Mouse (Mus musculus) megakaryocyte-erythroid progenitor cell, adult 5-6 weeks (primary cell): ENCODE measurements at regions not wholly inside any gene's neighbourhood (a gene's known extent, or its start where the extent isn't known, plus 50 kb on each side); places are given as distances from the start of the nearest gene placed in this dataset.

Experiments used
- ATAC-seq: replicated peaks from 2 replicates; pipeline ENCODE4 v1.8.0; 2016; ENCODE audit warnings: mild to moderate bottlenecking, inconsistent platforms; ENCODE audit not compliant: severe bottlenecking, poor library complexity, low FRiP score, low TSS enrichment

- no peak for ATAC-seq
Measured at GRCm38 (mm10) chr11:112839721-112840494, 57.9 kb downstream of the Sox9 start.

DNA sequence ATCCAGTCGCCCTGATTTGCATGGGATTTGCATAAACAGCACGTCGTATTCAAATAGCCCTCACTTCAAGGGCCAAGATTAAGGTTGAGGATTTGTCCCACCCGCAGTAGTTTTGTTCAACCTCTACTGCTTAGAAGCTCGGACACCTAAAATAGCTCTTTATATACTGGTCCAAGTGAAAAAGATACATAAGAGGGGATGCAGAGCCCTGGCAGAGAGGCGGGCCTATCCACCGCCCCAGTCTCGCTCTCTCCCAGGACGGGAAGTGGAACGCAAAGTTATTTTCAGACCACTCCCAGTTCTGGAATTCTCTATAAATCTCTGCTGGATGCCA is 58.4 kb downstream of the Sox9 start:
- ATAC-seq, result no peak

DNA sequence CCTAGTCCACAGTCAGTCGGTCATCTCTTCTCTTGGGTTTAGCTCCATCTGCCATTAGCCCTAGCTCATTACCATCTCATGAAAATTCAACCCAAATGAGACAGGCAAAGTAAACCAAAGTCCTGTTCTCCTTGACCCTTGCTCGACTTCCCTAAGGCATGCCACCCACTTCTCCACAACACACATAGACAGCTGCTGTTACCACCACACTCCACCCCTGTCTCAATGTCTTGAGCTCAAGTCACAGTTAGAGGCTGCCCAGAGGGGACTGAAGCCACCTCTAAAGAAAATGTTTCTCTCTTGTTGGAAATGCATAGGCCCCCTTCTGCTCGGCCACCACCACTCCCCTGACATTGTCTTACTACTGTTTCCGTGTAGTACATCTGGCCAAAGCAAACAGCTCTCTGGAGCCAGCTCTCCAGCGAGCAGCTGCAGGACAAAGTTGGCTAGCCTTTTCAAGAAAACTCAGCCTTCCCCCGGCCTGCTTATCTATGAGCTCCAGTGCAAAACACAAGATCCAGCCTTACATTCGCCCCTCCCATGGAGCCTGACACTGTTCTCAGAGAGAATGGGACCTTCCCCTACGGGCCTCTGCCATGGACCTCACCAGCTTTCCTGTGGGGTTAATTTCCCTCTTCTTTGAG is 62.4 kb downstream of the Sox9 start:
- ATAC-seq, result no peak

- ATAC-seq, result no peak
Measured at GRCm38 (mm10) chr11:112847146-112847545, 65.1 kb downstream of the Sox9 start.

- ATAC-seq, result no peak
Measured at GRCm38 (mm10) chr11:112847851-112848250, 65.8 kb downstream of the Sox9 start.

DNA sequence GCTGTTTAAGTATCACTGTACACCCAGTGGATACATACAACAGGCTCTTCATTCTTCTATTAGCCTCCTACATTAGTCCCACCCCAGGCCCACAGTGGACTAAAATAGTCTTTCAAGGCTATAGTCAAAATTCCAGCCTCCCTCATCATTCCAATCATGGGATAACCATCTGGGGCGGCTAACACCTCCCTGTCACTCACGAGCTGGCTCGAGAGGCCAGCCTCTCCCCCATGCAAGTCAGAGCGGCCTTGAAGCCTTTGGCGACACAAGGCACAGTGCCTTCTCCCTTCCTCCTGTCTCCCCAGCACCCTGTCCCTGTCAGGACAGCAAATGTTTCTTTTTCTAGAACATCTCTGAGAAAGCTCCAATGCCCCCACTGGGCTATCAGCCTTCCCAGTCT is 68.0 kb downstream of the Sox9 start:
- ATAC-seq, result no peak

- ATAC-seq, result no peak
Measured at GRCm38 (mm10) chr11:112850532-112851272, 68.7 kb downstream of the Sox9 start.

- no peak for ATAC-seq
Measured at GRCm38 (mm10) chr11:112851321-112851720, 69.3 kb downstream of the Sox9 start.

DNA sequence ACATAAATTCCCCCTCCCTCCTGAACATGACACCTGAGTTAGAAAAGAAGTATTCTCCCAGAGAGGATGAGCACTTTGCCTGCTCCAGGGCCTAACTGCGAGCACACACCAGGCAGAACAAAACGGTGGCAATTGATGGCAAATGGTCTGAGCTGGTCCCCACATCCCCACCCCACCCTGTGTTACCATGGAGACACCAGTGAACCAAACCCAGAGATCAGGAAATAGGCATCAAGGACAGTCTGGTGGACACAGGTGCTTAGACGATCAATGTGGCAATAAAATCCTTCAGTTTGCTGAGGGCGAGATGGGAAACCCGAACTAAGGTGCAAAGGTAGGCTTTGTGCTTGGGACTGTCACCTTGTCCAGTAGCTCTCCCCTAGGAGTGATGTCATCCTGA is 74.0 kb downstream of the Sox9 start:
- no peak for ATAC-seq

GRCm38 (mm10) chr11:112859309-112859708 is 77.3 kb downstream of the Sox9 start:
- no peak for ATAC-seq

DNA sequence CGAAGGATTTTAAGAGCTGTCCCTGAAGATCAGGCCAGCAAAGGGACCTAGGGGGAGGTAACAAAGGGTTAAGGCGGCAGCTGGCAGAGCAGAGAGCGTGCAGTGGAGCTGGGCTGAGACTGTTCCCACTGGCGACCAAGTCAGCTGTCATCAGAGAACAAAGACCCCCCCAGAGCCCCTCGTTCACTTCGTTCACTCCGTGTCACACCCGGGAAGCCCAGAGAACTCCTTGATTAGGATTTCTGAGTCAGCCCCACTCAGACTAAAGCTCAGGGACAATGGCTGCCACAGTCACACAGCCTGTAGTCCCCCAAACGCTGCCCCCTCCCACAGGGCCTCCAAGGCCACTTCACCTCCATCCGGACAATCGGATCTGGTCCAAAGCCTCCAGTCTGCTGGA is 78.8 kb downstream of the Sox9 start:
- ATAC-seq, result no peak

- no peak for ATAC-seq
Measured at GRCm38 (mm10) chr11:112861233-112861632, 79.2 kb downstream of the Sox9 start.

DNA sequence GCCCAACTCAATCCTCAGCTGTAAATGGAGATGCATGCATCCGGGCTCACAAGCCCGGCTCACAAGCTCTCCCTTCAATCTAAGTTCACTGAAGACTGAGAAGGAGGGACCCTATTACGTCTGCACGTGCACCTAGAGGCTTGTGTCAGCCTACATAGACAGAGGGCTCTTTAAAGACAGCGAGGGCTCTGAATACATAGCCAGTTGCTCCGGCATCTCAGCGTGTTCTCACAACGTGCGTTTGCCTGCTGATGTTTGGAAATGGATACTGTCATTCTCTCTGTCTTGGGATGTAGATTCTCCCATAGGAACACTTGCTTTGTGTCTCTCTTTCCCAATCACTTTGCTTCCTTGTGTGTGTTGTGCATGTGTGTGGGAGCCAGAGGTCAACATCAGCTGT is 83.8 kb downstream of the Sox9 start:
- ATAC-seq, result no peak

GRCm38 (mm10) chr11:112869571-112869970 is 87.5 kb downstream of the Sox9 start:
- no peak for ATAC-seq

GRCm38 (mm10) chr11:112870201-112871035 is 88.4 kb downstream of the Sox9 start:
- no peak for ATAC-seq

DNA sequence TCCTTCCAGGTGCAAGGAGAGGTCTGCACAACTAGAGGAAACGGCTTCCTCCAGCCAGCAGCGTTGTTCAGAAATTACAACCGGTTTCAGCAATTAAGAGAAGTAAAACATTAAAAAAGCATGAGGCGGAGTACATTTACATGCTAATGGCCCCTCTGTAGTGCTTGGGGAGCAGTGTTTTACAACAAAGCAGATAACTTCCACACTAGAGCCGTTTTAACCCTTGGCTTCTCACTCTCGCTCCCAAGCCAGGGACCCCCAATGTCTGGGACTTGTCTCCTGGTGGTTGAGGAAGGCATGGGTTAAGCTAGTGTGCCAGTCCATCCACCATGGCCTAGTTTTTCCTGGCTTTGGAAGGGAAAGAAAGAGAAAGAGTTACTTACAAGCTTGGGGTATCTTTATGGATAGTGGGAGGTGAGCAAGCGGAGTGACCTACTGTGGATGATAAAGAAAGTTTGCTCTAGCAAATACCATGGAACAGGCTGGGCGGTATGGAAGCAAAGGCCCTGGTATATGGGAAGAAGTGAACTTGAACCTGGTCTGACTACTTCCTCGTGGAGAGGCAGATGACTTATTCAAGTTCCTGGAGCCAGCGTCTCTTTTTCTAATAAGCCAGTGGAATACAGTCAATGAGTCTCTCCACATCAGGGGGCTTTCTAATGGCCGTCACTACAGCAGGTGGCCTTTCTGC is 90.8 kb downstream of the Sox9 start:
- no peak for ATAC-seq

DNA sequence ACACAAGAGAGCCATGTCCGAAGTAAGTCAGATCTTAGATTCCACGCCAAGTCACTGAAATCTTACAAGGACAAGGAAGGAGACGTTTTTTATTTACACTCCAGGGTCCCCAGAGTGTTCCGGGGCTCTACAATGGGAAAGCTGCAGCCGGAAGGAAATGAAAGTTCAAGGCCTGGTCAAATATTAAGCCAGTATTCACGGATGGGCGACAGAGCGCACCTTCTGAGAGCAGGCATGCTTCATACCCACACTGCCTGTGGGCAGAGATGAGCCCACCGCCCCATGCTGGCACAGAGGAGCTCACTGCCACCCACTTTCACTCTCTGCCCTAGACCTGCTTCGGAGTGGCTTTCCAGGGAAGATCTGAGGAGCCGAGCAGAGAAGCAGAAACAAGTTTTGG is 92.2 kb downstream of the Sox9 start:
- ATAC-seq, result no peak

DNA sequence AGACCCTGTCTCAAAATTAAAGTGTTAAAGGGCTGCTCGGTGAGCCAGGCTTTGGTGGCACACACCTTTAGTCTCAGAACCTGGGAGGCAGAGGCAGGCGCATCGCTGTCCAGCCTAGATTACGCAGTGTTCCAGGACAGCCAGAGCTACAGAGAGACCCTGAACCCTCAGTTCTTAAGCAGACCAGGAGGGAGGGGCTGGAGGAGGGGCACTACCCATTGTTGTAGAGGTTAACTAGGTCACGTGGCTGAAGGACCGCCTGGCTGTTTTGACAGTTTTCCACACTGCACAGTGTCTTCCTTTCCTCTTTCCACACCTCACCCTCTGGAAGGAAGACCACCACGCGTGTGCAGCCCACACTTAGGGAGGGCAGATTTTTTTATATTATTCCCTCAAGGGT is 94.2 kb downstream of the Sox9 start:
- ATAC-seq, result no peak

GRCm38 (mm10) chr11:112878436-112878835 is 96.4 kb downstream of the Sox9 start:
- ATAC-seq, result no peak
